Mouse (Mus musculus): ENCODE data around the gene Olfr1143. TPM values are rescaled to one million over a fixed set of nuclear protein-coding genes. Genes with fewer than 3 reads are reported as not detected.

The Olfr1143 gene
- polyA plus RNA-seq (2021) = not detected

DNA sequence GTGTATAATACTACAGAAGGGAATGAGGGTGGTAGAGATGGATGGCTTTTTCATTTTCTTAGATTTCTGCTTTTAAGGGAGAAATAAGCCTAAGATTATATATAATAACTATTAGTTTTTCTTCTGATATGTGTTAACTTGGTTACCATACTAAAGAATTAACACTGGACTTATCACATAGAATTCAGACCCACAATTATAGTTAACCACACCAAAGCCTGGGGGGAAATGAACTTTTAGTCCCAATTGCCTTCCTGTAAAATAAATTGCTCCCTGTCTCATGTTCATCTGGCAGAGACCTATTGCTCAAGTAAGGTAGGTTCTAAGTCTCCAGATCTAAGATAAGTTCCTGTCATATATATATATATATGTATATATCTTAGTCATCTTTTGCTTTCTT lies at the start of gene Olfr1143:
Gene Olfr1143 (plus strand): TSS at position 301 of the 400 bp plus-strand sequence.
- ATAC-seq (no peak), DNase-seq (ENCODE audit: low read depth, low spot score) (no peak)
- in situ Hi-C loops (cut with MboI; ENCODE audit: low pct_unique_long_range_greater_than_20kb) = no loop called here
- H3K27me3 ChIP-seq = no peaks in the 10 kb centered on the region
- CTCF ChIA-PET = no interaction called here
- TF ChIP-seq CTCF (IDR thresholded peaks at IDR 0.05) = no peak
- POLR2A ChIA-PET = no interaction called here

DNA sequence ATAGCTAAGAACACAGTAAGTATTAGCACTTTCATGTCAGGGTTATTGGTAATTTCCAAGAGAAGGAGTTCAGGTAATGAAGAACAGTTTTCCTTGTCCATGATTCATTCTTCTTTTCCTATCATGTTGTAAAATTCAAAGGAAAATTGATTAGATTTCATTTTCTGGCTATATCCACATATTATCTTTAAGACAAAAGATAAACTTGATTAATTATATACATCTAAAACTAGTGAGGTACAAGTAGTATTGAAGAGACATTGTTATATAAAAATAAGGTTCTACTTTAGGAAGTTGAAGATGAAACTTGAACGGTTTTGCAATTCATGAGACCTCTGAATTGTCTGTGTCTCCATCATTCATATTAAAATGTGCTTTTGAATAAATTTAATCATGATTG lies 46.5 kb upstream of the Olfr1143 start, which contains the start of gene Olfr1141:
Gene Olfr1141 (minus strand): TSS at position 101 of the 400 bp plus-strand sequence.
- no peak for TF ChIP-seq CTCF (IDR thresholded peaks at IDR 0.05)
- ATAC-seq (no peak), DNase-seq (ENCODE audit: low read depth, low spot score) (no peak)
- no peaks in the 10 kb centered on the region for H3K27me3 ChIP-seq
- ChIA-PET POLR2A (no interaction called here), CTCF (no interaction called here)
- in situ Hi-C loops (cut with MboI; ENCODE audit: low pct_unique_long_range_greater_than_20kb) = no loop called here

GRCm38 (mm10) chr2:87776143-87776542 lies 24.2 kb upstream of the Olfr1143 start:
- ChIA-PET POLR2A (no interaction called here), CTCF (no interaction called here)
- ATAC-seq (no peak), DNase-seq (ENCODE audit: low read depth, low spot score) (no peak)
- TF ChIP-seq CTCF (IDR thresholded peaks at IDR 0.05) = no peak
- H3K27me3 ChIP-seq = no peaks in the 10 kb centered on the region
- in situ Hi-C loops (cut with MboI; ENCODE audit: low pct_unique_long_range_greater_than_20kb) = no loop called here

DNA sequence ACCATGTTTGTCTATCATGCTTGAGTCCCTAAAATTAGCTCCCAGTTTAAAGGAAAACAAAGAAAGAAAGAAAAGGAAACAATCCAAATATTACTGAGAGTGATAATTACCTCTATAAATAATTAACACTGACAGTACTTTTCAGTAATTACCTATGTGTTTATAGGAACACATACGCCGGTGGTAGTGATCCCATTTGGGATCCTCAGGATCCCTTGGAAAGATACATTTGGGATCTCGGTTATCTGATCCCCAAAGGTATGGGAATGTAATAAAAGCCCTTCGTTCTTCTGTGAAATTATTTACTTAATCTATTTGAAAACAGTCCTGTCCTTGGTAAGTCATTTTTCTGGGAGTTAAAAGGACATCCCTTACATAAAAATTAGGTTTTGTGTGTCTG lies 21.2 kb upstream of the Olfr1143 start, which contains the start of gene Olfr152:
Gene Olfr152 (plus strand): TSS at position 301 of the 400 bp plus-strand sequence.
- H3K27me3 ChIP-seq = no peaks in the 10 kb centered on the region
- POLR2A ChIA-PET = no interaction called here
- no peak for DNase-seq (ENCODE audit: low read depth, low spot score)
- CTCF ChIA-PET = no interaction called here
- TF ChIP-seq CTCF (IDR thresholded peaks at IDR 0.05) = no peak
- ATAC-seq = no peak
- in situ Hi-C loops (cut with MboI; ENCODE audit: low pct_unique_long_range_greater_than_20kb) = no loop called here

DNA sequence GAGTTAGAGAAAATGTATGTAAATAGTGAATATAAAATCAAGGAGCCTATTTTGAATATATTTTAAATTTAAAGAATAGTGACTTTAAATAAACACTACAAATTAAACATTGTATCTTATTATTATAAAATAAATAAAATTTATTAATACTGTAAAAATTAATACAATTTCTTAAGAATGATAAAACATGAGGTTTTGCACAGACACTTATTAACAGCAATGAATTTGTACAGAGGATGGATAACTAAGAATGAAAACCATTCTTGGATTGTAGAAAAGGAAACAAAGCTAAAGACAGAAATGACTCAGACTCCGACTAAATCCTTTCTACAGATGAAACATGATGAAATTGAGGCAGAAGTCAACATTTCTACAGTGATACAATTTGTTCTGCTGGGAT lies 9.1 kb downstream of the Olfr1143 start, which contains the start of gene Olfr1145:
Gene Olfr1145 (plus strand): TSS at position 301 of the 400 bp plus-strand sequence.
- CTCF ChIA-PET = no interaction called here
- POLR2A ChIA-PET = no interaction called here
- H3K27me3 ChIP-seq = no peaks in the 10 kb centered on the region
- DNase-seq (ENCODE audit: low read depth, low spot score) = no peak
- in situ Hi-C loops (cut with MboI; ENCODE audit: low pct_unique_long_range_greater_than_20kb) = no loop called here
- ATAC-seq = no peak
- TF ChIP-seq CTCF (IDR thresholded peaks at IDR 0.05) = no peak

GRCm38 (mm10) chr2:87830233-87830632 lies 29.8 kb downstream of the Olfr1143 start, which contains the start of gene Olfr1148:
Olfr1148 (plus strand) TSS chr2:87830533.
- CTCF ChIA-PET = no interaction called here
- ATAC-seq = no peak
- in situ Hi-C loops (cut with MboI; ENCODE audit: low pct_unique_long_range_greater_than_20kb) = no loop called here
- no peak for DNase-seq (ENCODE audit: low read depth, low spot score)
- TF ChIP-seq CTCF (IDR thresholded peaks at IDR 0.05) = no peak
- POLR2A ChIA-PET = no interaction called here
- H3K27me3 ChIP-seq = no peaks in the 10 kb centered on the region

DNA sequence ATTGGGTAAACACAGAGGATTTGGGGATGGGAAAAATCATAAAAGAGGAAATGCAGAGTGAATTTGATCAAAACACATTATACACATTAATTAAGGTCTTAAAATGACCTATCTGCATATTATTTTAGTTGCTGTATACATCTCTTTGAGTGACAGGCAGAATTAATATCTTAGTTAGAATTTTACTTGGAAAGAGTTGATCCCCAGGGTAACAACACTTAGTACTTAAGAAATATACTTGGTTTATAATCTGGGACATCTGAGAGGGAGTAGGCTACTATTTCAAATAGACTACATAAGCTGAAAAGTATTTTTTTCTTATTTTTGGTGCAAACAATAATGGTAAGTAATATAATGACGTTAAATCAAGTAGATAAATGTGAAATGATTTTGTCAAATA lies 43.3 kb downstream of the Olfr1143 start, which contains the start of gene Olfr1150-ps1:
Gene Olfr1150-ps1 (plus strand): TSS at position 301 of the 400 bp plus-strand sequence.
- POLR2A ChIA-PET = no interaction called here
- in situ Hi-C loops (cut with MboI; ENCODE audit: low pct_unique_long_range_greater_than_20kb) = no loop called here
- no peak for TF ChIP-seq CTCF (IDR thresholded peaks at IDR 0.05)
- DNase-seq (ENCODE audit: low read depth, low spot score) = no peak
- CTCF ChIA-PET = no interaction called here
- no peaks in the 10 kb centered on the region for H3K27me3 ChIP-seq
- ATAC-seq = no peak

Other genes with a start within 250 kb of the Olfr1143 start
- gene Olfr1129, start 226.7 kb upstream of the Olfr1143 start, polyA plus RNA-seq (2021) = not detected
- gene Olfr1130, start 194.4 kb upstream of the Olfr1143 start, polyA plus RNA-seq (2021) = not detected
- gene Olfr1131, start 173.5 kb upstream of the Olfr1143 start, polyA plus RNA-seq (2021) = not detected
- not detected for gene Olfr1132, start 163.1 kb upstream of the Olfr1143 start, polyA plus RNA-seq (2021)
- not detected for gene Olfr1133, start 153.2 kb upstream of the Olfr1143 start, polyA plus RNA-seq (2021)
- gene Olfr1134, start 142.1 kb upstream of the Olfr1143 start, polyA plus RNA-seq (2021) = not detected
- gene Olfr1135, start 126.9 kb upstream of the Olfr1143 start, polyA plus RNA-seq (2021) = not detected
- gene Olfr1136, start 106.6 kb upstream of the Olfr1143 start, polyA plus RNA-seq (2021) = not detected
- not detected for gene Olfr1137, start 87.4 kb upstream of the Olfr1143 start, polyA plus RNA-seq (2021)
- not detected for gene Olfr1138, start 60.6 kb upstream of the Olfr1143 start, polyA plus RNA-seq (2021)
- not detected for gene Olfr1140, start 56.8 kb upstream of the Olfr1143 start, polyA plus RNA-seq (2021)
- gene Olfr1141, start 46.6 kb upstream of the Olfr1143 start, polyA plus RNA-seq (2021) = not detected
- not detected for gene Olfr152, start 21.1 kb upstream of the Olfr1143 start, polyA plus RNA-seq (2021)
- gene Olfr1145, start 9.2 kb downstream of the Olfr1143 start, polyA plus RNA-seq (2021) = not detected
- not detected for gene Olfr1148, start 29.9 kb downstream of the Olfr1143 start, polyA plus RNA-seq (2021)
- gene Olfr1150-ps1, start 43.4 kb downstream of the Olfr1143 start, polyA plus RNA-seq (2021) = not detected
- not detected for gene Olfr1151, start 55.3 kb downstream of the Olfr1143 start, polyA plus RNA-seq (2021)
- 0.01 TPM for gene Olfr1152, start 65.9 kb downstream of the Olfr1143 start, polyA plus RNA-seq (2021)
- gene Olfr1153, start 94.4 kb downstream of the Olfr1143 start, polyA plus RNA-seq (2021) = not detected
- gene Olfr1154, start 104.6 kb downstream of the Olfr1143 start, polyA plus RNA-seq (2021) = not detected
- not detected for gene Olfr1155, start 144.5 kb downstream of the Olfr1143 start, polyA plus RNA-seq (2021)
- 0.01 TPM for gene Olfr1156, start 152.5 kb downstream of the Olfr1143 start, polyA plus RNA-seq (2021)
- not detected for gene Olfr1157, start 167.7 kb downstream of the Olfr1143 start, polyA plus RNA-seq (2021)
- not detected for gene Olfr74, start 174.1 kb downstream of the Olfr1143 start, polyA plus RNA-seq (2021)
- not detected for gene Olfr1158, start 189.5 kb downstream of the Olfr1143 start, polyA plus RNA-seq (2021)
- gene Olfr1160, start 207.7 kb downstream of the Olfr1143 start, polyA plus RNA-seq (2021) = not detected
- gene Olfr1161, start 222.2 kb downstream of the Olfr1143 start, polyA plus RNA-seq (2021) = not detected
- gene Olfr73, start 237.1 kb downstream of the Olfr1143 start, polyA plus RNA-seq (2021) = not detected

All from Patski (cell line).